Mouse (Mus musculus) embryonic stem cell, embryonic (primary cell): Measurements from ENCODE around the gene Faim.

ENCODE experiments used
- CTCF ChIA-PET, 4 experiments: fragments of 300-600 bp in 2 of 4; fragments of 350-600 bp in 2 of 4; sonication (Branson Sonifier 250); formaldehyde crosslinking; loops; one replicate each; lab custom pipeline; 2022; ENCODE audit warnings: inconsistent platforms in 2 of 4; lab: Charles Lee
- POLR2A ChIA-PET, 4 experiments: fragments of 300-600 bp in 2 of 4; fragments of 350-600 bp in 2 of 4; sonication (Branson Sonifier 250); formaldehyde crosslinking; loops; one replicate each; lab custom pipeline; 2022; ENCODE audit warnings: antibody characterized with exemption in 4 of 4, inconsistent platforms in 1 of 4; lab: Charles Lee

The Faim gene

DNA sequence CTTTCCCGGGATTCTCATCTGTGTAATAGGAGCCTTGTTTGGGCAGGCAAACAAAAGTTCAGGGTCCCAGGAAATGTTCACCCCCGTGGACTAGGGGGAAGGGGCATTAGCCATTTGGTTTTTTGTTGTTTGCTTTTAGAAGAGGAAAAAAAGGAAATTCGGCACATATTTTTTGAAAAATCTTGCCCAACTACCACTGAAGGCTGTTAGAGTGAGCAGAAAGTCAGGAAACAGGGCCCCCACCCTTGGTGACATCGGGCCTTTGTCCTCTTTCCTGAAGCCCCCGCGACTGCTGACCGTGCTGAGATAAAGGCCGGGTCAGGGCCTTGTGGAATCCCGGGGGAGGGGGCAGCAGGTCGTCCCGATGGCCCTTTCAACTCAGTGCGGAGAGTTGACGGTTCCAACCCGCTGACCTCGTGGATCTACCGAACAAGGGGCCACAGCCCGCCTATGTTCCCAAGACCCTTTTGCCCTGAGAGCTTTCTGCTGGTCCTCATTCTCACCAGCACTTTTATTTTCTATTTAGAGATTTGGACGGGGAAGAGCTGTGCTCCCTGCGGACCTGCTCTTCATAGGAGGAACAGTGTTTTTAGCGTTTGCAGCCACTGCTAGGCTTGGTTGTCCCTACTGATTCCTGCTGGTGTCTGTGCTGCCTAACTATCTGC, 23.6 kb upstream of the Faim start:
- CTCF ChIA-PET = interaction anchor here in 1 of 4 experiments (1.8 kb wide), 1 partner anchor 17 kb away, joined by 4 read pairs; no protein-coding TSS in a partner anchor
- POLR2A ChIA-PET = interaction anchor here in 2 of 4 experiments (0.6 to 2.4 kb wide), 3 partner anchors 10 to 464 kb away, joined by 3 to 7 read pairs (median 3); no protein-coding TSS in a partner anchor

DNA sequence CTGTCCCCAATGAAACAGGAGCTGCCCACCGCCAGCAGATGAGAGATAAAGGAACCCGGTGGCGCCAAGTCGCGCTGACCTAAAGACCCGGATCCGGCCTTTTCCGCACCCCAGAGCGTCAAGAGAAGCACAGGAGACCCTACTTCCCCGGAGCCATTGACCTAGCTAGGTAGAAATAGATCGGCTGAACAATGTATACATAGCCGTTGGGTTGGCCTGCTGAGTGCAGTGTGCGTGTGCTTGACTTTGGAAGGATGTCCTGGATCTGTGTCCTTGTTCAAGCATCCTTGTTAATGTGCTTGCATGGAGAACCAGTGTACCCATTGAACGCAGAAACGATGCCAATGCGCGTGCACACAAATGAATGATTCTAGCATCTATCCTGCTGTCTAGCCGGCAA, 22.5 kb upstream of the Faim start:
- ChIA-PET CTCF (interaction anchor here in 2 of 4 experiments (0.5 to 1.8 kb wide), 3 partner anchors 11 to 16 kb away, joined by 4 to 6 read pairs (median 4); no protein-coding TSS in a partner anchor), POLR2A (interaction anchor here in 2 of 4 experiments (1.0 to 2.1 kb wide), 3 partner anchors 8 to 28 kb away, joined by 3 to 9 read pairs (median 3); partner anchors contain the start of gene Foxl2 (in 2 of the 2))

DNA sequence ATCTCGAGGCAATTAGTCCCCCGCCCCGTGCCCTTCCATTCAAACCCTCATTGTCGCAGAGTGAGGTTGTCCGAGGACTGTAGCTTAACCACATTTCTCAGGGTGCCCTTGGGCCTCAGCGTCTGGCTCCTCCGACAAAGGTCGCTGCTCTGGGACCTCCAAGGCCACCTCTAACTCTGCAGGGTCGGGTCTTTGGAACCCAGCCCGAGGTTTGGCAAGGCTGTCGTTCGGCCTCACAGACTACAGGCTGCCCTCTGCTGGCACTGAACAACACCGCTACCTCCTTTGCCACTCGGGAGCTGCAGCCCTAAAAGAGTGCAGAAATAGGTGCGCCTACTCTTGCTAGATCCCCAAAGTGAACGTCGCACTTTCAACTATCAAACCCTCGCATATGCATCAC, 21.1 kb upstream of the Faim start:
- POLR2A ChIA-PET = interaction anchor here in 3 of 4 experiments (0.5 to 2.1 kb wide), 5 partner anchors 9 to 33 kb away, joined by 3 to 9 read pairs (median 4); partner anchors contain the start of gene Foxl2 (in 2 of the 3)

DNA sequence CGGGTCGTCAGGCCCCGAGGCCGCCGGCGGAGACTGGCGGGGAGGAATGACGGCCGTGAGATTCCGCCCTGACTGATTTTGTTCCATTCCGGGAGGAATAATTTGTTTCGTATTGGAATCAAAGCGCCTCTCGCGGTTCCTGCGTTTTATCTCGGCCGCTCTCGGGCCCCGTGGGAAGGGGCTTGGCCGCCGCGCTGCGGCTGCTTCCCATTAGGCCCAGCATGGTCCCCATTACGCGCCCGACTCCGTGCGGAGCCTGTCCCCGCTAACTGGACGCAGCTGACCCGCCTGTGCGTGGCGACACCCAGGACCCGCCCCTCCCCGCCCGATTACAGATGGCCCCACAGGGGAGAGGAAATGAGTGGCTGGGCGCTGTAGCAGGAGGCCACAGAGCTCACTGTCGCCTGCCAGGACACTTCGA, 13.1 kb upstream of the Faim start:
- ChIA-PET CTCF (interaction anchor here in 3 of 4 experiments (0.7 to 2.6 kb wide), 7 partner anchors 8 to 484 kb away, joined by 3 to 13 read pairs (median 4); no protein-coding TSS in a partner anchor), POLR2A (interaction anchor here in 3 of 4 experiments (0.6 to 1.5 kb wide), 4 partner anchors 9 to 404 kb away, joined by 3 read pairs; partner anchors contain the start of gene Foxl2 (in 1 of the 3))

More for the DNA sequence above, 21.1 kb upstream of the Faim start:
- CTCF ChIA-PET = interaction anchor here (0.5 to 1.8 kb wide), 38 partner anchors 8 to 1271 kb away, joined by 3 to 15 read pairs (median 5); partner anchors contain the start of genes Faim (in 2 of the 4), Foxl2 (in 2 of the 4), Nme9 (in 1 of the 4) and Pik3cb (in 1 of the 4)

DNA sequence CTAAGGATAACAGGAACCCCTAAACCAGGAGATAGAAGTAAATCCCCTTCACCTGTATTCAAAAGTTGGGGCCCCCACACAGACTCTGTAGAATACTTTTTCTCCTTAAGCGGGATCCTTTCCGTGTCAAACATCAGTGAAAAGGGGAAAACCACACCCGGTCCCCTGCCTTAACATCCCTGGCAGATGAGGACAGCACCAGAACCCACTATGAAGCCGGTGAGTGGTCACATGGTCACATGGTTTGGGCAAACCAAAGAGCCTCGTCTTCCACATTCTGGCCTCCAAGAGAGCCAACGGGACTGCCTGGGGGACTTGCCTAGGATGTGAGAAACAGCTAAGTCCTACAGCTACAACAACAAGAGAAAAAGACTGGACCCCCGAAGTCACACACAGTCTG, 12.6 kb upstream of the Faim start:
- ChIA-PET CTCF (interaction anchor here in 3 of 4 experiments (0.7 to 2.6 kb wide), 6 partner anchors 9 to 484 kb away, joined by 3 to 13 read pairs (median 4); no protein-coding TSS in a partner anchor), POLR2A (interaction anchor here in 3 of 4 experiments (0.6 to 1.5 kb wide), 5 partner anchors 14 to 404 kb away, joined by 3 to 5 read pairs (median 3); partner anchors contain the start of gene Foxl2 (in 1 of the 3))

DNA sequence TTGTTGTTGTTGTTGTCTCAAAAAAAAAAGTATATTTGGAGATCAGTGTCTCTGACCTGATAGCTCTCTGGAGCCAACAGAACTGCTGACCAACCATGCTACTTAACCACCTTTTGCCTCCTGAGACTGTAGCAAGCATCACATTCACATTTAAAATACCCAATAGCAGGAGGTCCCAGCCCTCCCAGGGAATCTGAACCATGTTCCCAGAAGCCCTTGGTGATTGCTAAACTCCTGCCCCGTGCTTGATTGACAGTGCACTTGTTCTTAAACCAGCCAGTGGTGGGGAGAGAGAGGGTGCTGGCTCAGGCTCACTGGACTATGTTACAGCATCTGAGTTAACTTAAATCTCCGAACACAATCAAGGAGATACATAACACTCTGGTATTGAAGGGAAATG, 11.3 kb upstream of the Faim start:
- ChIA-PET CTCF (interaction anchor here in 3 of 4 experiments (0.6 to 2.6 kb wide), 3 partner anchors 10 to 475 kb away, joined by 5 to 10 read pairs (median 10); no protein-coding TSS in a partner anchor), POLR2A (interaction anchor here in 1 of 4 experiments (1.4 kb wide), 1 partner anchor 23 kb away, joined by 5 read pairs; no protein-coding TSS in a partner anchor)

DNA sequence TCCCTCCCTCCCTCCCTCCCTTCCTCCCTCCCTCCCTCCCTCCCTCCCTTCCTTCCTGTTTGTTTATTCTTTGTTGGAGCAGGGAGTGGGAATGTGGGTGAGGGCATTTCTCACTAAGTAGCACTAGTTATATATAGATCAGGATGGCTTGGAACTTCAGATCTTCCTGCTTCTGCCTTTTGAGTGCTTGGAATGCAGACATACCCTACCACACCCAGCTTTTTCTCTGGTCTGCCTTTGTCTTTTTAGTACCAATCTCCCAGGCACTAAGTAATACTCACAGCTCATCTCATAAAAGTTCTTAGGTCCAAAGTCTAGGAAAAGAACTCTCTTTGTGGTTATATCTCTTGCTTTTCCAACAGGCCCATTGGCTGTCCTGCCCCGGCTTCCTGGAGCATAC, 10.1 kb upstream of the Faim start:
- ChIA-PET CTCF (interaction anchor here in 3 of 4 experiments (0.7 to 1.3 kb wide), 4 partner anchors 10 to 19 kb away, joined by 3 to 6 read pairs (median 4); no protein-coding TSS in a partner anchor), POLR2A (interaction anchor here in 1 of 4 experiments (1.8 kb wide), 1 partner anchor 11 kb away, joined by 4 read pairs; no protein-coding TSS in a partner anchor)

DNA sequence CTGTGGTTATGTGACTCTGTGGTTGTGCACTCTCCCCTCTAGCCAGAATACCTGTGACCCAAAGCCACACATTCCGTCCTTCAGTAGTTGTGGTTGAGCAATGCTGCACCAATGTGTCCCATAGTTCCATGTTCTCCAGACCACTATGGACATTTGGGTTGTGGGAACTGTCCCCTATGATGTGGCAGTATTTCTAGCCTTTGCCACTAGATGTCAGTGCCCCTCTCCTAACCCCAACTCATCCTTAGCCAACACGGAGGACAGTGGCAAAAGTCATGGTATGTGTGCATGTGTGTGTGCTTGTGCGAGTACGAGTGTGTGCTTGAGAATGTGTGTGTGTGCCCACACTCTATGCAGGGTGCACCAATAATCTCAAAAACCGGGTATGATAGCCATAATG, 9.7 kb upstream of the Faim start:
- POLR2A ChIA-PET = interaction anchor here in 1 of 4 experiments (1.8 kb wide), 1 partner anchor 11 kb away, joined by 4 read pairs; no protein-coding TSS in a partner anchor
- CTCF ChIA-PET = interaction anchor here in 2 of 4 experiments (0.7 to 1.1 kb wide), 2 partner anchors 11 to 331 kb away, joined by 3 read pairs; no protein-coding TSS in a partner anchor

DNA sequence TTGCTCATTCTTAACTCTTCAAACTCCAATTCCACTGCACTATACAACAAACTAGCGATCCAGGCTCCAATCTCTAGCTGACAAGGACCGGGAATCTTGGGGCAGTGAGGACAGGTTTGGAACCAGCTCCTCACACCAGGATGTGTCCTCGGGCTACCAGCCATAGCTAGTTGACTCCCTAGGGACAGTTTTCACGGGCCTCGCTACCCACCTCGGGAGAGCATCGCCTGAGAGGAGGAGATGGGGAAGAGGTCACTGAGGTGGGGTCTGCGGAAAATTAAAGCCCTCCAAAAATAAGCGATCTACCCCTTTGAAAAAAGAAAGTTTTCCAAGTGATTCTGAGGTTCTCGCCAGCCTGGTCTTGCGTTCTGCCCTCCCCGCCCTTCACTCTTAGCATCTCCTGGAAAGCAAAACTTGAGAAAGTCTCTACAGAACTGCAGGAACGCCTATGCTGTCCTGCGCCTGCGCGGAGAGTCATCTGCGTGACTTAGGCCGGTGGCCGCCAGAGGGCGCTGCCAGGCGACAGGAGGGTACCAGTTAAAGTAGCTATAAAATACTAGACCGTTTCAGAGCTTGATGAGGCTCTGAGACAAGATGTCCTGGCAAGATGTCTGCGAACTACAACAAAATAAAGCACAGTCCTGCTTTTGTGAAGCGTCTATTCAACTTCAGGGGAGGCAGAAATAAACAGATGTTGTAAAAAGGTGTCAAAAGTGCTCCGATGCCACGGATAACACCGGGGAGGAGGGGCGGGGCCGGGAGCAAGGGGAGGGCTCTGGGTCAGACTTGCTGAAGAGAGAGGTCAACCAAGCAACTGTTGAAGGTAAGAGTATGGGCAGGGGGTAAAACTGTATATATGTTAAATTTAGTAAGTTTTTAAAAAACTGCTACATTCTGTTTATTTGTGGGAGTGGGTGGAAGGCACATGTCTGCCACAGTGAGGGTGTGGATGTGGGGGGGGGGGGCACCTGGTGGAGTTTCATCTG, 6.4 kb upstream of the Faim start:
- ChIA-PET POLR2A (interaction anchor here in 3 of 4 experiments (0.6 to 1.5 kb wide), 10 partner anchors 8 to 612 kb away, joined by 3 to 5 read pairs (median 3); partner anchors contain the start of gene Esyt3 (in 1 of the 3)), CTCF (interaction anchor here (0.6 to 2.7 kb wide), 55 partner anchors 9 to 952 kb away, joined by 3 to 17 read pairs (median 4); partner anchors contain the start of genes Cep70 (in 2 of the 4), Armc8 (in 1 of the 4), Faiml (in 1 of the 4) and Foxl2 (in 1 of the 4))

DNA sequence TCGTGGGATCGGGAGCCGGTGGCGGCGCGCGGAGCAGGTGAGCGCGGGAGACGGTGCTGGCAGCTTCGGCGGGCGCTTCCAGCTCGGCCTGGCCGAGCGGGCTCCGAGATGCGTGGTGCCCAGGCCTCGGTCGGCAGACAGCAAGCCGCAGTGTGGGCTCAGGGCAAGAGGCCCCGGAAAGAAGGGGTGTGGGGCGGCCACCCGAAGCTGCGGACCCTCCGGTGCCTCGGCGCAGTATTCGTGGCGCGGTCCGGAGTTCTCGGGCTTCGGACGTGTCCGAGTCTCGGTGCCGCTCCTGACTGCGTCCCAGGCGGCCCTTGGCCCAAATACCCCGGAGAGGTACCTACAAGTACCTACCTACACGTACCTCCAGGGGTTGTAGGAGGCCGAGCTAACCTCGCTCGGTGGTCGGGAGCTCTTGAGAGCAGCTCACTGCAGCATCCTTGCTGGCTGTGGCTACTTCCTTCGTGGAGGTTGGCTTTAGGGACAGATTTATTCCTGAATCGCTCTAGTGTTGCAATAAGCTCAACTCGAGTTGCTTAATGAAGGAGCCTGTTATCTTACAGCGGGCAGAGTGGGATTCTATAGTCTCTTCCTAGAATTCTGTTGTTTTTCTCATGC, 413 bp downstream of the Faim start:
- ChIA-PET POLR2A (interaction anchor here in 3 of 4 experiments (0.5 to 1.8 kb wide), 25 partner anchors 9 to 589 kb away, joined by 3 to 11 read pairs (median 3); partner anchors contain the start of genes Foxl2 (in 3 of the 3), Cep70 (in 2 of the 3), Dbr1 (in 1 of the 3) and Esyt3 (in 1 of the 3)), CTCF (interaction anchor here in 3 of 4 experiments (0.6 to 1.4 kb wide), 8 partner anchors 9 to 463 kb away, joined by 3 to 8 read pairs (median 5); partner anchors contain the start of gene Esyt3 (in 1 of the 3))

DNA sequence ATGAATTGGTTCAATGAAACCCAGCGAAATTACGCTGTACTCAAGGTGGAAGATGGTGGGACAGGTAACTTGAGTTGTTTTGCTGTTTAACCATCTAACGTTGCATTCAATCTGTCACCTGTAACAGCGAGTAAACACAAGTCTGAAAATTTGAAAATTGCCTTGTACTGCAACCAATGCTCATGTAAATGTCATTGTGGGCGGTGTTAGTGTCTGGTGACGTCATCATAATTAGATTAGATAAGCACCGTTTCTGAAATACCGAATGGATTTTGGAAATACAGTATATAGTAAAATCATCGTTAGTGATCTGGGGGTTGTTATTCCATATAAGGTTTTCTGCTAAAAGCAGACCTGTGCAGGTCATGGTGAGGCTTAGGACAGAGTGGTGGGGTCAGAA, 958 bp downstream of the Faim start:
- CTCF ChIA-PET = interaction anchor here in 2 of 4 experiments (0.9 to 1.4 kb wide), 6 partner anchors 9 to 463 kb away, joined by 3 to 8 read pairs (median 5); partner anchors contain the start of gene Esyt3 (in 1 of the 2)
- POLR2A ChIA-PET = interaction anchor here in 3 of 4 experiments (0.8 to 1.8 kb wide), 16 partner anchors 8 to 589 kb away, joined by 3 to 11 read pairs (median 3); partner anchors contain the start of genes Foxl2 (in 3 of the 3), Cep70 (in 2 of the 3), Dbr1 (in 1 of the 3) and Pik3cb (in 1 of the 3)

DNA sequence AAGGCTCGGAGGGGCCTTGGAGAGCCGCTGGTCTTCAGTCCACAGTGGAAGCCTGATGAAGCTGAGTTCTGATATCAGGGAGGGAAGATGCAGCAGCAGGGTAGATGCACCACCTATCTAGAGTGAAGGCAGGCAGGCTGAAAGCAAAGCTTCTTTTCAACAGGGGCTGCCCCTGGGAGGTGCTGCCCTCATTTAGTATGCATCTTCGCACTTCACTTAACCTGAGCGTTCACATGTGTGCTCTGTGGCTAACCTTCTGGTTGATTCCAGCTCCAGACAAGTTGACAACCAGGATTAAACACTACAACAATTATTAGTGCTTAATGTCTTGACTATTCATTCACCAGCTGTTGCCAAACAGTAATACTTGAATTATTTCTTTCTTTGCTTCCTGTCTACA, 7.9 kb downstream of the Faim start:
- CTCF ChIA-PET = interaction anchor here in 1 of 4 experiments (0.5 kb wide), 1 partner anchor 166 kb away, joined by 3 read pairs; no protein-coding TSS in a partner anchor
- POLR2A ChIA-PET = interaction anchor here in 3 of 4 experiments (0.7 to 1.5 kb wide), 4 partner anchors 9 to 181 kb away, joined by 3 to 6 read pairs (median 3); no protein-coding TSS in a partner anchor

DNA sequence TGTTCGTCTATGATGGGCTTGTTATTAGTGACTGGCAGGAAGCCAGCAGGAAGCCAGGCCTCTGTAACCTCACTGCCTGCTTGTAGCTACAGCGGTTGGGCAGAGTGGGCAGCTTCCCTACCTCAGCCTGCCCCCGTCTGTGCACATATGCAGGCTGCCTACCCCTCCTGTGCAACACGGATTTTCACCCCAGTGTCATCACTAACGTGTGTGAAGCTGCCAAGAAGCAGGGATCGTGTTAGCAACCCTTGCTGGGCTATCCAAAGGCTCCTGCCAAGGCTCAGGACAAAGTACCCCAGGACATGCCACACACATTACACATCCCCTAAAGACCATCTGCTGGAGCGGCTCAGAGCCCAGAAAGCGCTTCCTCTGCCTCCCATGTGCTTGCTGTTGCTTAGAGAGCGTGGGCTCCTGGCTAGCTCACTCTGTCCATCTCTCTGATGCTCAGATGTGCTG, 13.7 kb downstream of the Faim start:
- CTCF ChIA-PET = interaction anchor here in 2 of 4 experiments (0.5 to 1.2 kb wide), 2 partner anchors 20 to 60 kb away, joined by 3 to 5 read pairs; no protein-coding TSS in a partner anchor
- POLR2A ChIA-PET = interaction anchor here in 1 of 4 experiments (1.6 kb wide), 1 partner anchor 36 kb away, joined by 4 read pairs; the partner anchor contains the start of gene Gm1123

DNA sequence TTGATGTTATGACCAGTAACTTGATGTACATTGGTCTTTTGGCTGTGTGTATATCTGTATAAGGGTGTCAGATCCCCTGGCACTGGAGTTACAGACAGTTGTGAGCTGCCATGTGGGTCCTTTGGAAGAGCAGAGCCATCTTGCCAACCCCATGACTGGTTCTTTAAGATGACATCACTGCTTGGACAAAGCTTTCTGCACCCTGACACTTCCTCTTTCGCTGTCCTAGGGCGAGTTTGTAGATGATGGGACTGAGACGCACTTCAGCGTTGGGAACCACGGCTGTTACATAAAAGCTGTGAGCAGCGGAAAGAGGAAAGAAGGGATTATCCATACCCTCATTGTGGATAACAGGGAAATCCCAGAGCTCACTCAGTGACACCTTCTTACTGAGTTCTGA, 15.2 kb downstream of the Faim start:
- POLR2A ChIA-PET = no interaction called here
- CTCF ChIA-PET = no interaction called here

DNA sequence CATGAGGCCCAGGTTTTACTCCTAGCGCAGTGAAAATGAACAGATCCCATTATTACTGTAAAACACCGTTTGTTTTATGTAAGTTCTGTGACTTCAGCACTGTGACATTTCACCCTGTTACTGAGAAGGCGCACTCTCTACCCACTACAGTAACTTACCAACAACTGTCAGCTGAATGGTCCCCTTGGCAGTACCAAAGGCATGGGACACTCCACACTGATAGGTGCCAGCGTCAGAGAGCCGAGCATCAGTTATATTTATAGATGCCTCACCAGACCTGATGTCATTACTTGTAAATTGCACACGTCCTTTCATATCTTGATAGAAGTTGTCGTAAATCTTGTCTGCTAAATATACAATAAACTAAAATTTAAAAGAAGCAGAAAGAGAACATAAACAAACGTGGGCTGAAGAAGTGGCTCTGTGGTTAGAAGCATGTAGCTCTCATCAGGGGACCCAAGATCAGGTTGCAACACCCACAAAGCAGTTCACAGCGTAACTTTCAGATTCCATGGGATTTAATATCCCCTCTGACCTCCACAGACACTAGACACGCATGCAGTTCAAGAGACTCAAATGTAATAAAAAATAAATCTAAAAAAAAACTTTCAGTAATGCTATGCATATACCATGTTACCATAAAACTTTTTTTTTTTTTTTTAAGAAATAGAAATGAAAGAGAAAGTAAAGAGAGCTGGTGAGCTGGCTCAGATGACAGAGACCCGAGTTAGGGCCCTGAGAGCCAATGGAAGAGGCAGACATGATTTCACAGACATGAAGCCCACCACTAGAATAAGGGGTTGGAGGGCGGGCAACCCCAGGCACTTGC, 23.1 kb downstream of the Faim start:
- ChIA-PET CTCF (interaction anchor here in 3 of 4 experiments (0.6 to 1.2 kb wide), 3 partner anchors 29 to 135 kb away, joined by 4 to 6 read pairs (median 4); no protein-coding TSS in a partner anchor), POLR2A (interaction anchor here in 2 of 4 experiments (0.7 to 1.5 kb wide), 4 partner anchors 11 to 26 kb away, joined by 3 read pairs; partner anchors contain the start of gene Gm1123 (in 2 of the 2))
